Mouse (Mus musculus) left cerebral cortex, postnatal 25 days (tissue): ENCODE results near the gene Tbcc. TPM values are rescaled to one million over a fixed set of nuclear protein-coding genes. Genes with fewer than 3 reads are reported as not detected.
A peak's percentile ranks its signal among the peaks of the same experiment; 100 is the strongest.

Experiments used
- DNase-seq, 2 experiments: peaks; one replicate each; pipeline ENCODE4 v3.0.0; 2022; ENCODE audit warnings: low spot score in 2 of 2, mixed read lengths in 1 of 2
- intact Hi-C: fragments of 180-260 bp; cut with DNase I; formaldehyde crosslinking; loops from one replicate; pipeline ENCODE4 v1.15.1; 2025
- total RNA-seq, 2 experiments: library from RNA; stranded (reverse); gene quantifications; 2 replicates each; pipeline ENCODE4 v1.2.3; 2021

Tbcc gene
- total RNA-seq, 2 experiments from 2014 or later = 32.4 to 36.7 TPM

DNA sequence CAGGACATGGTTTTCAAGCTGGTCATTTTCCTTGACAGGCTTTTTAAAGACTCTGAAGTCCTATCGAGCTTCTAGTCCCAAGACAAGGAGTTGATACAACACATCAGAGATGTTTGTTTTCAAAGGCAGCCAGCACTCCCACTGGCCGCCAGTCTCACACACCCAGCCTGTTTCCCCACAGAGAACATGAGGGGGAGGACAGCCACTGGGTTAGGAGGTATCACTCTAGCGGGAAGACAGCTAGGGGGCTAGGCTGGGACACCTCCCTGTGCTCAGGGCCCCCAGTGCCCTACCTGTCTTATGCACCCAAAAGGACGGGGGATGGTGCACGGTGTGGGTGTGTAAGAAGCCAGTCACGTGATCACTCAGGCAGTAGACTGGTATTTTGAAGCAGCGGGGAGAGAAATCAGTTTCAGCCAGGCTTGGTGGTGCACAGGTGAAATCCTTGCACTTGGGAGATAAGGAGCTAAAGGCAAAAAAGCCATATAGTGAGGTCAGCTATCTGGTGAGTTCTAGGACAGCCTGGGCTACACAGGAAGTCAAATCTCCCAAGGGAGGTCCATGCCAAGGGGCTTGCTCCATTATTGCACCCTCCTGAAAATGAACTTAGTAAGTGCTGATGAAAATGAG is 25.8 kb upstream of the Tbcc start:
- intact Hi-C loops = no loop called here
- peak; percentile 34 to 50 for DNase-seq

- intact Hi-C loops = no loop called here
- peak in 1 of 2 experiments; percentile 66 for DNase-seq
These were observed 23.6 kb upstream of the Tbcc start for GRCm38 (mm10) chr17:46866836-46867235.

- intact Hi-C loops = no loop called here
- DNase-seq = no peak
These were observed 20.2 kb upstream of the Tbcc start for GRCm38 (mm10) chr17:46870204-46870798.

GRCm38 (mm10) chr17:46870913-46871312 is 19.6 kb upstream of the Tbcc start:
- intact Hi-C loops = no loop called here
- no peak for DNase-seq

- intact Hi-C loops = no loop called here
- no peak for DNase-seq
These were observed 17.7 kb upstream of the Tbcc start for GRCm38 (mm10) chr17:46872806-46873205.

GRCm38 (mm10) chr17:46874133-46874532 is 16.4 kb upstream of the Tbcc start:
- peak; percentile 32 to 74 for DNase-seq

GRCm38 (mm10) chr17:46875626-46876025 is 14.9 kb upstream of the Tbcc start:
- intact Hi-C loops = no loop called here
- DNase-seq = no peak

More at GRCm38 (mm10) chr17:46874133-46874532, 16.4 kb upstream of the Tbcc start:
- intact Hi-C loops = no loop called here

DNA sequence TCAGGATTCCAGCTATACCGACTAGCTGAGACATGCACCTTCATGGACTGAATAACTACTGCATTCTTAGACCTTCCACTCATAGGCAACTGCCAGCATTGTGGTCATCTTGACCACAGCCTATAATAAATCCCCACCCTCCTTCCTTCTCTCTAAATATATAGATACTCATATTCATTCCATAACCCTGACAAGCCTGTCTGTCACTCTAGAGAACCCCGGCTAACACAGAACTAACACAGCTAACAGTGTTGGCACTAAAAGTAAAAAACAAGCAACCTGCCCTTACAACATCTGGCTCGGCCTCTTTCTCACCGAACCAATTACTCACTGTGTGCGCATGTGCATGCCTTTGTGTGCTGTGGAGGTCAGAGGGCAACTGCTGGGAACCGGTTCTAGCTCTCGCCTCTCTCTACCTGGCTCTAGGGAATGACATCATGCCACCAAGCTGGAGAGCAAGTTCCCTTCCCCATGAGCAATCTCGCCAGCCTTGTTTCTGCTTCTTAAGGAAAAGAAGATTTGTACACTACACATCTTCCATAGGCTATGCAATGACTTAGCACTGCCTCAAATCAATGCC is 14.0 kb upstream of the Tbcc start:
- DNase-seq = no peak
- intact Hi-C loops = no loop called here

- no peak for DNase-seq
- intact Hi-C loops = no loop called here
These were observed 13.4 kb upstream of the Tbcc start for GRCm38 (mm10) chr17:46877061-46877460.

DNA sequence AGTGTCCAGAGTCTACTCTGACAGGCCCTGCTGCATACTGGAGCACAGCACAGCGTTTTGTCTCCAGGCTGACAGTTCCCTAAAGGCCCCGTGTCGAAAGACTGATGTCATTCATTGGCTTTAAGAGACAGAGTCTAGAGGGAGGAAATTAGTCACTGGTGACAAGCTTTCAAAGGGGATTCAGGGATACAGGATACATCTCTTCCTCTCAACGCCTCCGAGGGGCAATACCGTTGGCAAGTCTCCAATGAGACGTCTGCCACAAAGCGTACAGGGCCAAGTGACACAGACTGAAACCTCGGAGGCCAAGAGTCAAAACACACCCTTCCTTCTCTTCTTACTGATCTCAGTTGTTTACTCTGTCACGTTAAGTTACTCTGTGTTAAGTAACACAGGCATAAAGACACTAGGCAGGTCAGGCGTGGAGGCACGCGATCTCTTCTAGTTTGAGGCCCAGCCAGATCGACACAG is 10.6 kb upstream of the Tbcc start:
- intact Hi-C loops = no loop called here
- no peak for DNase-seq

DNA sequence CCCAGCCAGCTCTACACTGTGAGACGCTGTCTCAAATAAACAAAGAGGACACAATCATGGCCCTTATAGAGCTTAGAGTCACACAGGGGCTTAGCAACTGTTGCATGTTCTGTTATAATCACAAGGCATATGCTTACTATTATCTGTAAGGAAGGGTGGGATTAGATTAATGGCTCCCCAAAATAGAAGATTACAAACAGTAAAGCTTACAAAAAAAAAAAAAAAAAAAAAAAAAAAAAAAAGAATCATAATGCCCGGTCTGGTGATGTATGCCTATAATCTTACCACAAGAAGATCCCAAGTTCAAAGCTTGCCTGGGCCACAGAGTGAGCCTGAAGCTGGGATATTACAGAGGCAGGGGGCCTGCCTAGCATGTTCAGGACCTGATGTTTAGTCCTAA is 10.2 kb upstream of the Tbcc start:
- intact Hi-C loops = no loop called here

GRCm38 (mm10) chr17:46881728-46882127 is 8.8 kb upstream of the Tbcc start:
- no peak for DNase-seq
- intact Hi-C loops = no loop called here

More for the DNA sequence above, 10.2 kb upstream of the Tbcc start:
- no peak for DNase-seq

DNA sequence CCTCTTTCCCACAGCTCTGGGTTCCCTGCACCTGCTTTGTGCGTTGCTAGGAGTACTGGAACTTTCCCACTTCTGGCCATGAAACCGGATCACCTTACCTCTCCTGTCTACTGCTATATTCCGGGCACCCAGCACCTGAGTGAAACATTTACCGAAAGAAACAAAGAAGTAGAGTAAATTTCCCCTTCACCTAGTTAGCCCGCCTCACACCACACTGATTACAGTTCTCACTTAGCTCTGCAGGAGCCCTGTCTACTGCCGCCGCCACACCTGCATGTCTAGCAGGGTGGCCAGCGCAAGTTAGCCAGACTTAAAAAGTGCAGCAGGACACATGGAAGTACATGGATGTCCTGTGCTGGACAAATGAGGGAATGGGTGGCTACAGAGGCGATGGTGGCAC is 7.4 kb upstream of the Tbcc start:
- DNase-seq = no peak
- intact Hi-C loops = no loop called here

- intact Hi-C loops = no loop called here
- no peak for DNase-seq
These were observed 5.7 kb upstream of the Tbcc start for GRCm38 (mm10) chr17:46884766-46885165.

DNA sequence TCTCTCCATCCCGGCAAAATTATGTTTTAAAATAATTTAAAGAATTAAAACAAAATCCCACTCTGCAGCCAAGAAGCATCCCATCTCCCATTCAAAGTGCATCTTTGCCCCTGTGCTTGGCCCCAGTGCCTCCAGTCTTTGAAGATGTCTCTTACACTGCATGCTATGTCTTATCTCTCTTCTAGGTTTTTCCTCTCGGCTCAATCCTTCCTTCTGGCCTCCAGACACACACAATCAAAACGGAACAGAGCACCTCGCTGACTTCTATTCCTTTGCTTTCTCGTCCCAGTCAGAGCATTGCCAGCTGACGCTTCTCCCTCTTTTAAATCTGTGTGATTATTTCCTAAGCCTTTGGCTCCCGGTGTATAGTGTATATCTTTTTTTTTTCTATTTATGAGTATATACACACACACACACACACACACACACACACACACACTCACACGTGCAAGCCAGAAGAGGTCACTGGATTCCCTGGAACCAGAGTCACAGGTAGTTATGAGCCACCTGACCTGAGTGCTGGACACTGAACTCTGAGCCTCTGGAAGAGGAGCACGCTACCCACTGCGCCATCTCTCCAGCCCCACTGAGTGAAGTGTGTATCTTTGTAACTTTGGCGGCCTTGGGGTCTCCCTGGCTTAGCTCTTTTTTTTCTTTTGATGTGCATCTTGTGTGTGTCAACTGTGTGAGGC is 5.1 kb upstream of the Tbcc start:
- no peak for DNase-seq
- intact Hi-C loops = no loop called here

DNA sequence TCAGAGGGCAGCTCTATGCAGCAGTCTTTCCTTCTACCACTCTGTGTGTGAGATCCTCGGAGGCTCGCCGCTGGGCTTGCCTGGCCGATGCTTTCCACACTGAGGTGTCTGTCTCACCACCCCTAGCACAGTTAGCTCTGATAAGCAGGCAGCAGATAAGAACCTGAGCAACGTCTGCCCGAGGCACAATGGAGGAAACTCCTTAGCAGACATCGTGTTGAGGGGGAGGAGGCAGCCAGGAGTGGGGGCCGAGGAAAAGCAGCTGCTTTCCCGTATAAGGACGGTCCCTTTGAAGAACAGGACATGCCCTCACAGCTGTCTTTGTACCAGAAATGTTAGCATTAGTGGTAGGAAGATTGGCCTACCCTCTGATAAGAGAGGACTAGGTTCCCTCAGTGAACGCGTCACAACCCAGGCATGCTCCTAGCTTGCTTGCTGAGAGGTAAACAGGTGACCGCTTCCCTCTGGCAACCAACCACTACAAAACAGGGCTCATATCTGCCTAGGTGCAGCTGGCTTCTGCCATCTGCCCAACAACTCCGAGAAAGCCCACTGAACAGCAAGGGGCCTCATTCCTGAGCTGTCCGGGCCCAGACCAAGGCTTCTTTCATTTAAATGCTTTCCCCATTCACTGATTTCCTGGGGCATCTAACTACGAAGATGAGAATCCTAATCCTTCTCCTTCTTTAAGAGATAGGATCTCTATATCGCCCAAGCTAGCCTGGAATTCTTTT is 4.4 kb upstream of the Tbcc start:
- intact Hi-C loops = no loop called here
- DNase-seq = no peak

- intact Hi-C loops = no loop called here
- peak; percentile 57 to 73 for DNase-seq
These were observed 1.8 kb upstream of the Tbcc start for GRCm38 (mm10) chr17:46888511-46889212.

DNA sequence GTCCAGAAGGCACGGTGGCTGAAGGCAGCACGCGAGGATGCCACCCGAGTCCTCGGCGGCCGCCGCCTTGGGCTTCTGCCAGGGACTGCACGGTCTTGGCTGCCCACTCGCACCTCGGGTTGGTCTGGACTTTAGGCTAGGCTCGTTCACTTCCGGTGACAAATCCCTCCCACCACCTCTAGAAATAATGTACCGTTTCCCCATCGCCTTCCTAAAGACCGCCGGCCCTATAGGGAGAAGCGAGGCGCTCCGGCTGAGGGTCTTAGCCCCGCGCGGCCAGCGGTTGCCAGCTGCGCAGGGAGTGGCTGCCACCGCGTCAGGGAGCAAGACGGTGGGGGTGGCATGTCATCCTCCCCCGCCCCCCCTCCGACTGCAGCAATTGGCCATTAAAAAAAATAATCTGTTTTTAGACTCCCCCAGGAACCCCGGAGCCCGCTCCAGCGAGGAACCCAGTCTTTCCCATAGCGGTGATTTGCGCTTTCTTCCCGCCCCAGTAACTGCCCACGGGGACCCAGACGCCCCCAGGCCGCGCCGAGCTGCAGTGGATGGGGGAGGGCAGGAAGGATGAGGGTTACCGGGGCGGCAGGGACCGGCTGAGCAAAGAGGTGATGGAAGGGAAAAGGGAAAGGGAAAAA is 917 bp upstream of the Tbcc start:
- intact Hi-C loops = loop anchor here (1.0 to 5.0 kb wide), 3 partner anchors 32 to 107 kb away; partner anchors contain the start of gene Rpl7l1
- peak; percentile 79 to 85 for DNase-seq
